Mouse (Mus musculus): ENCODE results near the gene Scyl1.

- no peak for TF ChIP-seq CTCF (IDR thresholded peaks at IDR 0.05; ENCODE audit: borderline replicate concordance, insufficient read depth, low read length)
- no peak; the same call in 1 of the 2 replicates for TF ChIP-seq POLR2A (IDR thresholded peaks at IDR 0.05; ENCODE audit: low read depth, low read length)
Observed at GRCm38 (mm10) chr19:5742241-5742641, 29.0 kb downstream of the Scyl1 start.
